Mouse (Mus musculus) hindbrain, embryonic 13.5 days (tissue): ENCODE results near the gene Tpmt. TPM values are rescaled to one million over a fixed set of nuclear protein-coding genes. Genes with fewer than 3 reads are reported as not detected.

Source experiments
- ATAC-seq: fragments of 200-750 bp; cut with Nextera tagmentation; 2 replicates; pipeline ENCODE4 v1.8.0; 2017; ENCODE audit warnings: moderate TSS enrichment; ENCODE audit not compliant: low FRiP score
- H3K27ac ChIP-seq: fragments of 300-500 bp; sonication (generic); 2 replicates; pipeline ENCODE4 v1.5.1; 2015; ENCODE audit warnings: inconsistent platforms, mild to moderate bottlenecking, moderate library complexity
- H3K27me3 ChIP-seq: fragments of 300-500 bp; sonication (generic); 2 replicates; pipeline ENCODE4 v1.6.1; 2015; ENCODE audit warnings: mild to moderate bottlenecking, inconsistent platforms
- H3K36me3 ChIP-seq: fragments of 300-500 bp; sonication (generic); 2 replicates; pipeline ENCODE4 v1.6.1; 2015; ENCODE audit warnings: mild to moderate bottlenecking, inconsistent platforms
- H3K4me1 ChIP-seq: fragments of 300-500 bp; sonication (generic); replicated peaks from 2 replicates; pipeline ENCODE4 v1.6.1; 2015; ENCODE audit warnings: inconsistent platforms
- H3K4me2 ChIP-seq: fragments of 300-500 bp; sonication (generic); 2 replicates; pipeline ENCODE4 v1.6.1; 2015; ENCODE audit warnings: inconsistent platforms, mild to moderate bottlenecking, moderate library complexity
- H3K4me3 ChIP-seq: fragments of 300-500 bp; sonication (generic); 2 replicates; pipeline ENCODE4 v1.5.1; 2015; ENCODE audit warnings: mild to moderate bottlenecking, inconsistent platforms
- H3K9ac ChIP-seq: fragments of 300-500 bp; sonication (generic); 2 replicates; pipeline ENCODE4 v1.6.1; 2015; ENCODE audit warnings: mild to moderate bottlenecking, inconsistent platforms
- H3K9me3 ChIP-seq: fragments of 300-500 bp; sonication (generic); 2 replicates; pipeline ENCODE4 v1.6.1; 2016; ENCODE audit warnings: inconsistent platforms
- WGBS: fragments of 180-500 bp; shearing (Covaris S2); methylation state at CpG from one replicate; pipeline ENCODE4 v1.1.7; 2015; 5-methylcytosine and 5-hydroxymethylcytosine counted together
- polyA plus RNA-seq: library from polyadenylated mRNA; unstranded; fragments of >200 nt; fragmentation: Nextera tagmentation; extraction: Ambion mirVana; gene quantifications from 2 replicates; pipeline ENCODE4 v1.2.1, GENCODE M21; 2015

The Tpmt gene
- polyA plus RNA-seq, 1 experiment from 2014 or later: 27.5 TPM

- no peak for ATAC-seq
- H3K36me3 ChIP-seq: peaks cover 85% of the 10 kb centered on the region
- no peak overlapping the region for H3K27ac ChIP-seq
- WGBS: 87% methylated on average over 15 of the region's 15 CpGs
- no peaks in the 10 kb centered on the region for H3K9me3 ChIP-seq
- H3K27me3 ChIP-seq: no peaks in the 10 kb centered on the region
- H3K4me2 ChIP-seq: no peak overlapping the region
- H3K4me1 ChIP-seq: no peaks in the 10 kb centered on the region
- no peak overlapping the region for H3K9ac ChIP-seq
- H3K4me3 ChIP-seq: no peak overlapping the region
Measured at GRCm38 (mm10) chr13:47063985-47064760, 19.6 kb upstream of the Tpmt start.

- Histone ChIP-seq H3K4me3 (no peak overlapping the region), H3K4me2 (no peak overlapping the region), H3K9me3 (no peaks in the 10 kb centered on the region), H3K9ac (no peak overlapping the region), H3K27ac (no peak overlapping the region), H3K4me1 (no peaks in the 10 kb centered on the region), H3K27me3 (no peaks in the 10 kb centered on the region), H3K36me3 (peaks cover 84% of the 10 kb centered on the region)
- WGBS: 95% methylated on average over 17 of the region's 17 CpGs
- no peak for ATAC-seq
Measured at GRCm38 (mm10) chr13:47062756-47063155, 18.2 kb upstream of the Tpmt start.

- WGBS: 92% methylated on average over 5 of the region's 5 CpGs
- Histone ChIP-seq H3K36me3 (peaks cover 86% of the 10 kb centered on the region), H3K27ac (no peak overlapping the region), H3K27me3 (no peaks in the 10 kb centered on the region), H3K4me2 (no peak overlapping the region), H3K9ac (no peak overlapping the region), H3K9me3 (no peaks in the 10 kb centered on the region), H3K4me3 (no peak overlapping the region), H3K4me1 (no peaks in the 10 kb centered on the region)
- ATAC-seq: no peak
Measured at GRCm38 (mm10) chr13:47056781-47057180, 12.2 kb upstream of the Tpmt start.

GRCm38 (mm10) chr13:47056126-47056525 is 11.6 kb upstream of the Tpmt start:
- Histone ChIP-seq H3K27ac (no peak overlapping the region), H3K27me3 (no peaks in the 10 kb centered on the region), H3K4me2 (no peak overlapping the region), H3K36me3 (peaks cover 90% of the 10 kb centered on the region), H3K9me3 (no peaks in the 10 kb centered on the region), H3K9ac (no peak overlapping the region), H3K4me1 (no peaks in the 10 kb centered on the region), H3K4me3 (no peak overlapping the region)
- 92% methylated on average over 11 of the region's 11 CpGs for WGBS
- no peak for ATAC-seq

- Histone ChIP-seq H3K27ac (no peak overlapping the region), H3K4me1 (no peaks in the 10 kb centered on the region), H3K4me2 (no peak overlapping the region), H3K9ac (no peak overlapping the region), H3K27me3 (no peaks in the 10 kb centered on the region), H3K4me3 (no peak overlapping the region), H3K36me3 (peaks cover 90% of the 10 kb centered on the region), H3K9me3 (no peaks in the 10 kb centered on the region)
- WGBS: 35% methylated on average over 10 of the region's 10 CpGs
- ATAC-seq: no peak
Measured at GRCm38 (mm10) chr13:47053971-47054370, 9.4 kb upstream of the Tpmt start.

- Histone ChIP-seq H3K27me3 (no peaks in the 10 kb centered on the region), H3K27ac (no peak overlapping the region), H3K4me2 (no peak overlapping the region), H3K36me3 (peaks cover 64% of the 10 kb centered on the region), H3K4me1 (0 out of 2 replicates have a peak, but pooled peaks cover 6% of the 10 kb centered on the region), H3K4me3 (no peak overlapping the region), H3K9ac (no peak overlapping the region), H3K9me3 (no peaks in the 10 kb centered on the region)
- ATAC-seq: no peak
- WGBS: 92% methylated on average over 4 of the region's 4 CpGs
Measured at GRCm38 (mm10) chr13:47050009-47050408, 5.5 kb upstream of the Tpmt start.

GRCm38 (mm10) chr13:47047996-47048395 is 3.5 kb upstream of the Tpmt start:
- no peaks in the 10 kb centered on the region for H3K9me3 ChIP-seq
- peaks cover 15% of the 10 kb centered on the region for H3K4me1 ChIP-seq
- no peak overlapping the region for H3K4me3 ChIP-seq
- no peak for ATAC-seq
- WGBS: 94% methylated on average over 4 of the region's 4 CpGs
- H3K9ac ChIP-seq: no peak overlapping the region
- no peak overlapping the region for H3K4me2 ChIP-seq
- H3K36me3 ChIP-seq: peaks cover 50% of the 10 kb centered on the region
- H3K27ac ChIP-seq: no peak overlapping the region
- H3K27me3 ChIP-seq: no peaks in the 10 kb centered on the region

- Histone ChIP-seq H3K4me1 (peaks cover 20% of the 10 kb centered on the region), H3K9me3 (no peaks in the 10 kb centered on the region), H3K27ac (peak overlapping the region; percentile 86), H3K4me2 (peak overlapping the region; percentile 99), H3K27me3 (no peaks in the 10 kb centered on the region), H3K4me3 (peak overlapping the region; percentile 79), H3K36me3 (peaks cover 10% of the 10 kb centered on the region), H3K9ac (peak overlapping the region; percentile 90)
- 2% methylated on average over 43 of the region's 45 CpGs for WGBS
- ATAC-seq: peak; percentile 67
Measured at GRCm38 (mm10) chr13:47043833-47044616, 512 bp downstream of the Tpmt start.

GRCm38 (mm10) chr13:47043030-47043680 is 1.4 kb downstream of the Tpmt start, which contains the start of gene Kdm1b:
TSS of gene Kdm1b (plus strand) at chr13:47043499.
- peak; percentile 97 for ATAC-seq
- H3K27me3 ChIP-seq: no peaks in the 10 kb centered on the region

GRCm38 (mm10) chr13:47042024-47042633 is 2.4 kb downstream of the Tpmt start:
- no peak for ATAC-seq
- H3K4me2 ChIP-seq: peak overlapping the region; percentile 99
- peaks cover 20% of the 10 kb centered on the region for H3K4me1 ChIP-seq
- H3K4me3 ChIP-seq: peak overlapping the region; percentile 79
- H3K9me3 ChIP-seq: no peaks in the 10 kb centered on the region
- no peak overlapping the region for H3K9ac ChIP-seq
- H3K27ac ChIP-seq: peak overlapping the region; percentile 71
- H3K36me3 ChIP-seq: no peaks in the 10 kb centered on the region
- no peaks in the 10 kb centered on the region for H3K27me3 ChIP-seq
- WGBS: 60% methylated on average over 8 of the region's 8 CpGs

More at GRCm38 (mm10) chr13:47043030-47043680, 1.4 kb downstream of the Tpmt start, which contains the start of gene Kdm1b:
- H3K4me2 ChIP-seq: peak within 1 kb of the TSS; percentile 99
- WGBS: 0% methylated on average over 47 of the region's 48 CpGs
- H3K4me1 ChIP-seq: peaks cover 20% of the 10 kb centered on the region
- peak within 1 kb of the TSS; percentile 79 for H3K4me3 ChIP-seq
- H3K9ac ChIP-seq: peak within 1 kb of the TSS; percentile 90
- H3K36me3 ChIP-seq: peaks cover 4% of the 10 kb centered on the region
- H3K9me3 ChIP-seq: no peaks in the 10 kb centered on the region
- H3K27ac ChIP-seq: peak within 1 kb of the TSS; percentile 86

- no peak overlapping the region for H3K9ac ChIP-seq
Measured at GRCm38 (mm10) chr13:47040061-47040460, 4.5 kb downstream of the Tpmt start.

GRCm38 (mm10) chr13:47037946-47038345 is 6.6 kb downstream of the Tpmt start:
- WGBS: 79% methylated on average over 6 of the region's 6 CpGs
- no peak overlapping the region for H3K27ac ChIP-seq
- H3K4me1 ChIP-seq: peaks cover 4% of the 10 kb centered on the region; the same call in 1 of the 2 replicates
- no peaks in the 10 kb centered on the region for H3K27me3 ChIP-seq
- H3K4me2 ChIP-seq: no peak overlapping the region
- H3K9ac ChIP-seq: no peak overlapping the region
- peaks cover 6% of the 10 kb centered on the region; the same call in 1 of the 2 replicates for H3K36me3 ChIP-seq
- H3K4me3 ChIP-seq: no peak overlapping the region
- no peak for ATAC-seq
- no peaks in the 10 kb centered on the region for H3K9me3 ChIP-seq

More at GRCm38 (mm10) chr13:47040061-47040460, 4.5 kb downstream of the Tpmt start:
- Histone ChIP-seq H3K27me3 (no peaks in the 10 kb centered on the region), H3K9me3 (no peaks in the 10 kb centered on the region), H3K4me3 (no peak overlapping the region), H3K36me3 (no peaks in the 10 kb centered on the region), H3K27ac (no peak overlapping the region), H3K4me1 (peaks cover 13% of the 10 kb centered on the region), H3K4me2 (no peak overlapping the region)
- no peak for ATAC-seq
- 96% methylated on average over 5 of the region's 5 CpGs for WGBS
